Mouse (Mus musculus): ENCODE results near the gene Espn.

- TF ChIP-seq CTCF (IDR thresholded peaks at IDR 0.05; ENCODE audit: borderline replicate concordance, insufficient read depth, low read length) (no peak), POLR2A (IDR thresholded peaks at IDR 0.05; ENCODE audit: low read depth, low read length) (no peak)
Measured at GRCm38 (mm10) chr4:152109509-152109908, 42.7 kb downstream of the Espn start.

Data from embryonic fibroblast, embryonic 13.5 days (primary cell).